Mouse (Mus musculus): Measurements from ENCODE around the gene Ppm1l.

The Ppm1l gene

DNA sequence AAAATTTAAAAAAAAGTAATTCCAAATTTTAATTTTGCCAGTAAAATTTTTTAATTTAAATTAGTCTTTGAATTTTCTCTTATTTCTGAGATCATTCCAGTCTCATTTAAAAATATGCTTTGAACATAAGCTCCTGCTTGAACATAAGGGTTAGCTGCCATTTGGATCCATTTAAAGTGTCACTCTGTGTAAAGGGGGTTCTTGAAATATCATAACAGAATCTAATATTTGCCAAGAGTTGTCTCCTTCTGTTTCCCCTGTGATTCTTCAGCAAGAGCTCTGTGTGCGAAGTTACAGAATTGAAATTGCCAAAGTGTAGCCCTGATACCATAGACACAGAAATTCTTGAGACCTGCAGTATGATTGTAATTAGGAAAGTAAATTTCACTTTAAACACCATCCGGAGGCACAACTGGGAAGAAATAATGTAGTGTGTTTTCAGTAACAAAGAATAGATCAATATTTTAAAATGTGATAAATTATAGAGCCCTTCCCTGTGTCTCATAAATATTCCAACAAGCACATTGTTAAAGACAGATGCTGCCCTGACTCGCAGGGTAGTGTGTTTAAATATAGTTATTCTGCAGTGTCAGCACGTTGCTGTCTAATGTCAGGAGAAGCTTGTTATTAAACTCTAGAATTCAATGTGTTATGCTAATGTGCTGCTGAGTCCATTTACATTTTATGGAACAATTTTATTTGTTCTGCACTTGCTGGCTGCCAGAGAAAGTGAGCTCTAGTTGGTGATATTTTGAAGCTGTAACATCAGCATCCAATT lies 177.8 kb downstream of the Ppm1l start:
- no peak for DNase-seq

DNA sequence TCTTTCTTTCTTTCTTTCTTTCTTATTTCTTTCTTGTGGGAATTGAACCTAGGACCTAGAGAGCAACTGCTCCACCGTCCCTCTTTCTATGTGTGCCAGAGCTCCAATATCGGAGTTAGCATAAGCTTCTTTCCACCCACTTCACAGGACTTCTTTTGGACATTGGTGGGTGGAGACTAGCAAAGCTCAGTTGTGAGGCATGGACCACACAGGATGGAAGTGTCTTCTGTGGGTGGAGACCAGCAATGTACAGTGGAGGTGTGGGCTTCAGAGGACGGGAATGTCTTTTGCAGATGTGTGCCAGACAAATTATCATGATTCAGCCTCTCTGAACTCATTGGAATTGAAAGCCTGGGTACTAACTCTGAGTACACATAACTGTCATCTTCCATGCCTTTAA lies 180.5 kb downstream of the Ppm1l start:
- DNase-seq = no peak

DNA sequence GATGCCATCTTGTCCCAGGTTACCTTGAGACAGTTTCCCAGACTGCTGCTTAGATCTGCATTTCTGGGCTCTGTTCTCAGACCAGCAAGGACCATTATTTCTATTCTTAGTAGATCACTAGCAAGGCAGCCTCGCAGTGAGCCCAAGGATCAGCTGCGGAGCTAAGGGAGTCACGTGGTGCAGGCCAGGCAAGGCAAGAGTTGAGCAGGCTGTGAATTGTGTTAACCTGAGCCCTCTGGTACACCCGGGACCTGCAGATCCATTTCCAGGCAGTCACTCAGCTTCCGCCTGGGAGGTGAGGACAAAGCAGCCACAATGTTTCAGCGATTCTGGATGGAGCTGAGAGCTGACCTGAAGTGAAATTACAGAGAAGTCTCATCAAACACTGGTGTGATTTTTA lies 185.3 kb downstream of the Ppm1l start:
- no peak for DNase-seq

GRCm38 (mm10) chr3:69502527-69502926 lies 185.9 kb downstream of the Ppm1l start:
- DNase-seq = no peak

DNA sequence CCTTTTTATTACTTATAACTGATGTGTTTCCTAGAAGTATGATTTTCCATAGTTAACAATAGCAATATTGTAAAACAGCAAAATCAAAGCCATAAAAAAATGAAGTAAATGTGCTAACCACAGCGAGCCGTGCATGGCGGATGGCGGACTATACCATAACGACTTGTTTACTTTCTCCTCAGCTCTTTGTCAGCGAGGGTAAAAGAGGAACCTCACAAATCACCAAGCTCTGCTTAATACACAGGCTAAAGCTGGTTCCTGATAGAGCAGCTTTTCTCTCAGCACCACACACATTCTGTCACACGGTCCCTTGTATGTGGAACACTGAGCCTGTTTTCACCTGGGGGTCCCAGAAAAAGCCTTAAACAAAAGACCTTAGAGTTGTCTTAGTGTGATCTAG lies 188.4 kb downstream of the Ppm1l start:
- DNase-seq = no peak

DNA sequence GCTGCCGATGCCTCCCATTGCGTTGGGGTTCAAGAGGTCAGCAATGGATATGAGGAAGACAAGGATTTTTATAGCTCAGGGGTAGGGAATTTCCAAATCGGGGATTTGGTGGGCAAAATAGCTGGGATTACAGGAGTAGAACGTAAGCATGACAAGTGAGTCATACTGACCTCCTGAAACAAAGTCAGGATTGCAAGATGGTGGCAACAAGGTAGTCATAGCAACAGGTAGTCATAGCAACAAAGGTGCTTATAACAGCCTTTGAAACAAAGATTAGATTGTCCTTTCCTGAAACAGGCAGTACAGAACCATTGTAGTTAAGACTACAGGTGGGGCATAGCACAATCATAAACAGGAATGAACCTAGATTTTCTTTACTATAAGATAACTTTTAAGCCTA lies 189.7 kb downstream of the Ppm1l start:
- no peak for DNase-seq

- no peak for DNase-seq
Measured at GRCm38 (mm10) chr3:69509411-69509952, 192.8 kb downstream of the Ppm1l start.

DNA sequence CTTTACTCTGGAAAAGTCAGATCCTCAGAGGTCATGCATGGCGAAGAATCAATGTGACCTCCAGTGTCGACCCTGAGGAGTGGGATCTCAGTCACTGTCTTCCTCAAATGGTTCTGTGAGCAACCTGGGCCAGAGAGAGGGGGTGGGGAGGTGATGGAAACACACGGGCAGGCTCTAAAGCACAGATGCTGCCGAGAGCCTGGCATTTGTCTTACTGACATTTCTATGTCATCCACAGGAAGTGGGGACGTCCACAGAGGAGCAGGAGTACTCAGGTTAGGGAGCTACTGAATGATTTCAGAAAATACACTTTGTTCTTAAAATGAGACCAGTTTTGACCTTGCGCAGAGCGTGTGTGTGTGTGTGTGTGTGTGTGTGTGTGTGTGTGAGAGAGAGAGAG lies 195.2 kb downstream of the Ppm1l start:
- DNase-seq = no peak

DNA sequence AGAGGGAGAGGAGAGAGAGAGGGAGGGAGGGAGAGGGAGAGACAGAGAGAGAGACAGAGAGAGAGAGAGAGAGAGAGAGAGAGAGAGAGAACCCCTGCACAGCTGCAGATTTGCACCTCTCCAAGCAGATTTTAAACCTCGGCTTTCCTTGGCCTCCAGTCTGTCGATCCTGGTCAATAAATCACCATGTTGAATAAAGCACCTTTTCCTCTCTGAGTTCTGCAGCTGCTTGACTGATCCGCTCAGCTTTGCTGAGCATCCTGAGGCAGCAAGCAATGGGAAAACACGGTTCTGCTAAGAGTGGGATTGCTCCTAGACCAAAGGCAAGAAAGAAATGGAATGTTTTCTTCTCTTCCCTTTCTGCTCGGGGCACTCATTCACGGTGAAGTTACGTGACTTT lies 195.7 kb downstream of the Ppm1l start:
- DNase-seq = no peak

GRCm38 (mm10) chr3:69515730-69516350 lies 199.2 kb downstream of the Ppm1l start:
- DNase-seq = peak; percentile 43 to 49

- DNase-seq = no peak
Measured at GRCm38 (mm10) chr3:69519188-69519587, 202.5 kb downstream of the Ppm1l start.

GRCm38 (mm10) chr3:69519789-69520558 lies 203.3 kb downstream of the Ppm1l start:
- DNase-seq = peak; percentile 78 to 85

DNA sequence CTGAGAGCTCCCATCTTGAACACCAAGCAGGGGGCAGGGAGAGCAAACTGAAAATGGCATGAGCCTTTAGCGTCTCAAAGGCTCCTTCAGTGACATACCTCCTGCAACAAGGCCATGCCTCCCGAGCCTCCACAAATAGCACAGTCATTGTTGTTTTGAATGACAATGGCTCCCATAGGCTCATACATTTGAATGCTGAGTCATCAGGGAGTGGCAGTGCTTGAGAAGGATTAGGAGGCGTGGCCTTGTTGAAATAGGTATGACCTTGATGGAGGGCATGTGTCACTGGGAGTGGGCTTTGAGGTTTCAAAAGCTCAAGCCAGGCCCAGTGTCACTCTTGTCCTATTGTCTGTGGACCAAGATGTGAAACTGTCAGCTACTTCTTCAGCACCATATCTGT lies 205.6 kb downstream of the Ppm1l start:
- DNase-seq = no peak

GRCm38 (mm10) chr3:69524356-69525071 lies 207.9 kb downstream of the Ppm1l start:
- DNase-seq = peak; percentile 45 to 56

GRCm38 (mm10) chr3:69525072-69525529 lies 208.4 kb downstream of the Ppm1l start:
- no peak for DNase-seq

DNA sequence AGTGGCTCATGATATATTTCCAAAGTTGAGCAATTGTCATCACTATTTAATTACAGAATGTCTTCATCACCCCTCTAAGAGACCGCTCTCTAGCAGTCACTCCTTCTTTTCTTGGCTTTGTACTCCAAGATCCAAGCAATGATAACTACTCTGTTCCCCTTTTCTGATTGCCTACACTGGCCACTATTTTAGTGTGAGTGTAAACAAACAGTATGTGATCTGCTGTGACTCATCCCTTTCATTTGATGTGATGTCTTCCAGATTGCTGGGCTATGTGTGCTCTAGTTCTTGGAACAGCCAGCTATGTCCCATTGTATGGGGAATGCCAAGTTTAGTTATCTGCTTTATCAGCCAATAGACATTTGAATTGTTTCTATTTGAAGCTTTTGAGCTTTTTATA lies 210.7 kb downstream of the Ppm1l start:
- DNase-seq = no peak

- DNase-seq = no peak
Measured at GRCm38 (mm10) chr3:69529576-69529975, 212.9 kb downstream of the Ppm1l start.

- peak; percentile 40 to 41 for DNase-seq
Measured at GRCm38 (mm10) chr3:69531511-69531910, 214.8 kb downstream of the Ppm1l start.

- no peak for DNase-seq
Measured at GRCm38 (mm10) chr3:69532687-69533086, 216.0 kb downstream of the Ppm1l start.

- DNase-seq = peak; percentile 45 to 46
Measured at GRCm38 (mm10) chr3:69535486-69535885, 218.8 kb downstream of the Ppm1l start.

GRCm38 (mm10) chr3:69535941-69536647 lies 219.4 kb downstream of the Ppm1l start:
- peak; percentile 47 to 62 for DNase-seq

- peak; percentile 67 to 68 for DNase-seq
Measured at GRCm38 (mm10) chr3:69542962-69543361, 226.3 kb downstream of the Ppm1l start.

All from cerebellum, postnatal 10 days (tissue).